Mouse (Mus musculus) small intestine, adult 2 months (tissue): ENCODE results near the gene Gkn2. TPM values are rescaled to one million over a fixed set of nuclear protein-coding genes. Genes with fewer than 3 reads are reported as not detected.

Source experiments
- H3K27ac ChIP-seq: fragments of 200-500 bp; 2 replicates; pipeline ENCODE4 v1.5.1; 2012; ENCODE audit warnings: low read depth, low read length, control low read depth, inconsistent platforms; ENCODE audit not compliant: insufficient read depth
- H3K27me3 ChIP-seq: fragments of 200-500 bp; 2 replicates; pipeline ENCODE4 v1.6.1; 2012; ENCODE audit warnings: mild to moderate bottlenecking, moderate library complexity, low read length, inconsistent platforms; ENCODE audit not compliant: control insufficient read depth, insufficient read depth
- H3K36me3 ChIP-seq: fragments of 200-500 bp; 2 replicates; pipeline ENCODE4 v1.6.1; 2012; ENCODE audit warnings: mild to moderate bottlenecking, low read length, control low read depth, inconsistent platforms; ENCODE audit not compliant: control insufficient read depth, insufficient read depth
- H3K4me1 ChIP-seq: fragments of 200-500 bp; 2 replicates; pipeline ENCODE4 v1.6.1; 2012; ENCODE audit warnings: low read length, inconsistent platforms, mixed read lengths; ENCODE audit not compliant: control insufficient read depth, insufficient read depth, insufficient read length
- H3K4me3 ChIP-seq: fragments of 200-500 bp; 2 replicates; pipeline ENCODE4 v1.5.1; 2012; ENCODE audit warnings: low read depth, mild to moderate bottlenecking, control low read depth, inconsistent platforms, low read length, moderate library complexity
- CTCF ChIP-seq: fragments of 200-500 bp; IDR thresholded peaks from 2 replicates; pipeline ENCODE4 v1.5.1; 2012; ENCODE audit warnings: low read depth, mild to moderate bottlenecking, control low read depth, inconsistent platforms, low read length, moderate library complexity, mixed read lengths; ENCODE audit not compliant: insufficient replicate concordance, insufficient read length; ENCODE audit errors: extremely low read depth
- POLR2A ChIP-seq: fragments of 200-500 bp; IDR thresholded peaks from 2 replicates; pipeline ENCODE4 v1.6.1; 2012; ENCODE audit warnings: low read depth, mild to moderate bottlenecking, control low read depth, inconsistent platforms, low read length, moderate library complexity
- WGBS: fragments of 180-500 bp; shearing (Covaris S2); methylation state at CpG from one replicate; pipeline ENCODE4 v1.1.7; 2018; 5-methylcytosine and 5-hydroxymethylcytosine counted together
- polyA plus RNA-seq: library from polyadenylated mRNA; depleted of rRNA; stranded (reverse); fragments of >200 nt; gene quantifications from 2 replicates; pipeline ENCODE4 v1.2.3, GENCODE M21; 2012; rRNA removed

Gene Gkn2
- polyA plus RNA-seq, 1 experiment = 4.6 TPM

DNA sequence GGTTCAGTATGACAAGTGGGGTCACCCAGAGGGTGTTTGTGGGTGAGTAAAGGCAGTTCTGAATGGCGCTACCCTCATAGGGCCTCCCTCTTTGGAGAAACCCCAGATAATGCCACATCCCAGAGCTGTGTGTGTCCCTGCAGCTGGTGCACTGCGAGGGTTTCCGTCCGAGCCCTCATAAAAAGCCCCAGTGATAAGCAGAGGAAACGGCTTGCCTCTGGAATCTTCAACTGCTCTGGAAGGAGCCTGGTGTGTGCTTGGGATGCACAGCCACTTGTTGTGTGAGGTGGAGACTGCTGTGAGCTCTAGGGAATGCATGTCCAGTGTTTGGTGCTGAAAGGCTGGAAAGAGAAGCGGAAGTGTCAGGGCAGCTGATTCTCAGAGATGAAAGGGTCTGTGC, 28.3 kb downstream of the Gkn2 start:
- Histone ChIP-seq H3K4me1 (no peaks in the 10 kb centered on the region; the same call in 1 of the 2 replicates), H3K36me3 (no peaks in the 10 kb centered on the region), H3K27me3 (no peaks in the 10 kb centered on the region), H3K27ac (no peak overlapping the region), H3K4me3 (no peak overlapping the region)
- WGBS = 59% methylated on average over 6 of the region's 6 CpGs
- TF ChIP-seq CTCF (no peak), POLR2A (no peak)

DNA sequence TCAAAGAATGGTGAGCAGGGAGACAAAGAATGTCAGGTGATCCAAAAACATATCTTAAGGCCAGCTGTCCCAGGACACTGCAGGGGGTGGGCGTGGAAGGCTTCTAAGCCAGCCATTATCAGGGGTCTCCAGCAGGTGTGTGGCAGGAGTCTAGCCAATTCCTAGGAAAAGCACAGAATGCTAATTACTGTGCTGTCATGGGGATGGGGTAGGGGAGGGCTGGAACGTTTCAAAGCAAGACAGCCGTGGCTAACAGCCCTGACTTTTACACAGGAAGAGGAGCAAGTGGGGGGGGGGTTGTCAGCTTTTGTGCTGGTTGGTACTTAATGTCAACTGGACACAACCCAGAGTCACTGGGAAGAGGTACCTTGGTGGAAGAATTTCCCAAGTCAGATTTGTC, 38.9 kb downstream of the Gkn2 start:
- Histone ChIP-seq H3K27ac (no peak overlapping the region), H3K27me3 (no peaks in the 10 kb centered on the region), H3K4me3 (no peak overlapping the region), H3K36me3 (no peaks in the 10 kb centered on the region), H3K4me1 (no peaks in the 10 kb centered on the region)
- WGBS = 63% methylated on average over 3 of the region's 3 CpGs
- no peak for TF ChIP-seq POLR2A
- no peak for TF ChIP-seq CTCF

DNA sequence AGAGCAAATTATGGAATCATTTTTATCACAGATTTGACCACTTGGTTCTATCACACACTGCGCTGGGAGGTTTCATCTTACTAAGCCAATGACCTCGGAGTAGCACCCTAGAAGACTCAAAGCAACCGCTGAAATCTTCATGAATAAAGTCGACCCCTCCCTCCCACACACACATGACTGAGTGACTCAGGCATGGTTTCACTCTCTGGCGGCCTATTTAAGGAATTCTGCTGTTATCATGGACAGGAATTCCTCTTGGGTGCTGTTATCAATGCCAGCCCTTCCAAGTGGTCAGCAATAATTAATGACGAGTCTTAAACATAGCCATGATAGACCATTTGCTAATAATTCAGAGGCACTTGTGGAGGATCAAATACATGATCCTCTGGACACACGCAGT, 49.1 kb downstream of the Gkn2 start:
- Histone ChIP-seq H3K4me3 (no peak overlapping the region), H3K27ac (no peak overlapping the region), H3K36me3 (no peaks in the 10 kb centered on the region), H3K4me1 (no peaks in the 10 kb centered on the region), H3K27me3 (no peaks in the 10 kb centered on the region)
- TF ChIP-seq CTCF (no peak), POLR2A (no peak)
- 71% methylated on average over 7 of the region's 7 CpGs for WGBS

DNA sequence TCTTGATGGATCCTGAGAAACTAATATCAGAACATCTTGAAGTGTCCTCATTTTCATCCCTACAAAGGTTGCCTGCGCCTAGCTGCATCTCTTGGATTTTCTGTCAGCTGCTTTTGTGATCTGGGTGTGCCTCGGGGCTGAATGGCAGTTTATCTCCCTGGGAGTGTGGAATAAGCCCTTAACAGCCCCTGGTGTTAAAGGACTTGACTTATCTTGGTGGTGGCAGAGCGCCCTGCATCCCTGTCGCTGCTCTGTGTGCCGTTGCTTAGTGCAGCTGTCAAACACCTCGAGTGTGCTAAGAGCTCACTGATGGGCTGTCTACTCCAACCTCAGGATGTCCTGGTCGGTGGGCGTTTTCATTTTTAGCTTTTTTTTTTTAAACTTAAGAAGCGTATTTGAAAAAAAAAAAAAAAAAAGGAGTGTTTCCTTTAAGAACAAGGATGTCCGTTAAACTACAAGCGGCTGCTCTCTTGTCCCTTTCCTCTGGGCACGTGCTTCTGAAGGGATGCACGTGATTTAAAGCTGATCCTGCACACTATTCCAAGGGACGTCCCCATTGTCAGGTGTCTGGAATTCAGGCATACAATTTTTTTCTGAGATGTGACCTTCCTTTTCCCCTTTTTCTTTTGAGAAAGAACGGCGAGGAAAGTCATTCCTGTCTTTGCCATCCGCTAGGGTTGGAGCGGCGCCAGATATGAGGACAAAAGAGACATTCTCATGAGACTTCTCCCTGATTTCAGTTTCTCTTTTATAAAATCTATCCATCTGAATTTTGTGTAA, 51.1 kb downstream of the Gkn2 start:
- Histone ChIP-seq H3K4me3 (no peak overlapping the region), H3K27me3 (no peaks in the 10 kb centered on the region), H3K36me3 (no peaks in the 10 kb centered on the region), H3K27ac (no peak overlapping the region), H3K4me1 (no peaks in the 10 kb centered on the region)
- TF ChIP-seq POLR2A = no peak
- no peak for TF ChIP-seq CTCF
- 24% methylated on average over 19 of the region's 19 CpGs for WGBS

DNA sequence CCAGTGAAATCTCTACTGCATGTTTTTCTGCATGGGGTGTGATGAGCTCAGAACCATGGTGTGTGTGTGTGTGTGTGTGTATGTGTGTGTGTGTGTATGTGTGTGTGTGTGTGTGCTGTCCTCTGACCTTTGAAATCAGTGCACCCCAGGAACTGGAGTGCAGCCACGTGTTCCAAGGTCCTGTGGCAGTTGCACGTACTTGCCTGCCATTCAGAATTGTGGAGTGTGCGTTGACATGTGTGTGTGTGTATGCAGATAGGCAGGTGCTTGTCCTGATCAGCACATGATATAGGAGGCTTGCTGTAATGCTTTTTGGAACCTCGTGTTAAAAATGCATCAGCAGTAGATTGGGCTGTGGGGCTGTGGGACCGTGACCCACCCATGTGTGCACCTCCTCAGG, 53.8 kb downstream of the Gkn2 start:
- Histone ChIP-seq H3K27me3 (no peaks in the 10 kb centered on the region), H3K27ac (no peak overlapping the region), H3K4me1 (no peaks in the 10 kb centered on the region), H3K4me3 (no peak overlapping the region), H3K36me3 (no peaks in the 10 kb centered on the region)
- TF ChIP-seq POLR2A (no peak), CTCF (no peak)
- 52% methylated on average over 5 of the region's 5 CpGs for WGBS

DNA sequence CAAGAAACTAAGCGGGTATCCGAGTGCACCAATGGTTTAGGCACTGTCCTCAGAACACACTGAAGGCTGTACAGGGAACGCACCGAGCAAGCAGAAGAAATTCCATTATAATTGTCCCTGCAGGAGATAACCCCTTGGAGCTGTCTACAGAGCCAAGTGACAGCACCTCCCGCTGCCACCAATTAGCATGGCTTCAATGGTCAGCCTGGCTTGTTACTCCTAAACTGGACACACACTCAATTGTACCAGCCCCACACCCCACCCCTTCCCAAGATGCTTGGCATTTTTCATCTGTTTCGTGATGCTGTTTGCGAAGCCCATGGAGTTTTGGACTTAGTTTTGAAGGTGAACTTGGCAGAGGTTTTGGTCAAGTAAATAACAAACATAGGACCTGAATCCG, 54.5 kb downstream of the Gkn2 start:
- Histone ChIP-seq H3K4me1 (no peaks in the 10 kb centered on the region), H3K27me3 (no peaks in the 10 kb centered on the region), H3K4me3 (no peak overlapping the region), H3K27ac (no peak overlapping the region), H3K36me3 (no peaks in the 10 kb centered on the region)
- no peak for TF ChIP-seq CTCF
- TF ChIP-seq POLR2A = no peak
- WGBS = 89% methylated on average over 8 of the region's 8 CpGs

DNA sequence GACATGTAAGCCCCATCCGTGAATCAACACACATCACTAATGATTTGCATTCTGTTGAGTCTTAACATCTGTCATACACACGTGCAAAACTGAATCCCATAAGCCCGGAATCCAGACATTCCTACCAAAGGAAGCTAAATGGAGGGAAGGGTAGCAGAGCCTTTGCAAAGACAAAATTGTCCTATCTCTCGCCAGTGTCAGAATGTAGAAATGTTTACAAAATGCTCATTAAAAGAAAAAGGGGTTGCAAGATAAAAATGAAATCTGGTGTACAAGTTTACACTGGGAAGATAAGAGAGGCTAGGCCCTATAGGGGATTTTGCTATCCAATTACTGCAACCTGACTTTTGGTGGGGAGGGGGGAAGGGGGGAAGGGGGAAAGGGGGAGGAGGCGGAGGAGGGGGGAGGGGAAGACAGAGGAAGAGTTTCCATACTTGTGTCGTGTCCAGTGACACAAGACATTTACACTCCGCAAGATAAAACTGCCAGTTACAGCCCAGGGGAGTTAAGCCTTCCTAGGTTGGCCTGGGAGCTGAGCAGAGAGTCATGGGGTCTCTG, 55.4 kb downstream of the Gkn2 start, which contains the start of gene Bmp10:
Bmp10 (plus strand) TSS at position 508 of the 558 bp plus-strand sequence.
- TF ChIP-seq CTCF (no peak), POLR2A (no peak)
- Histone ChIP-seq H3K27me3 (no peaks in the 10 kb centered on the region), H3K36me3 (no peaks in the 10 kb centered on the region), H3K27ac (no peak within 1 kb of the TSS), H3K4me1 (no peaks in the 10 kb centered on the region), H3K4me3 (no peak within 1 kb of the TSS)
- WGBS = 70% methylated on average over 7 of the region's 7 CpGs

Other genes starting within 250 kb of the Gkn2 start
- 3.9 TPM in 2 replicates for gene Antxr1, start 37.5 kb upstream of the Gkn2 start, polyA plus RNA-seq
- gene Gkn1, start 22.4 kb upstream of the Gkn2 start, polyA plus RNA-seq = 5.3 and 1,990 TPM in 2 replicates
- gene Gkn3, start 15.6 kb downstream of the Gkn2 start, polyA plus RNA-seq = 6.3 and 2,866 TPM in 2 replicates
- 0.01 TPM in 1 of 2 replicates, not detected in the other for gene Bmp10, start 55.6 kb downstream of the Gkn2 start, polyA plus RNA-seq
- gene Arhgap25, start 159.9 kb downstream of the Gkn2 start, polyA plus RNA-seq = 0.85 and 1.9 TPM in 2 replicates
- gene Prokr1, start 217.4 kb downstream of the Gkn2 start, polyA plus RNA-seq = 0.23 and 0.33 TPM in 2 replicates